Mouse (Mus musculus) c-Kit-positive CD71-negative TER-119-negative erythroid progenitor cells, embryonic 14.5 days (primary cell): ENCODE measurements around the gene Nmnat3.
A peak's percentile ranks its signal among the peaks of the same experiment; 100 is the strongest.

Experiments
- DNase-seq: peaks from one replicate; pipeline ENCODE4 v3.0.0-alpha.2; 2013; ENCODE audit warnings: low read depth

The Nmnat3 gene

DNA sequence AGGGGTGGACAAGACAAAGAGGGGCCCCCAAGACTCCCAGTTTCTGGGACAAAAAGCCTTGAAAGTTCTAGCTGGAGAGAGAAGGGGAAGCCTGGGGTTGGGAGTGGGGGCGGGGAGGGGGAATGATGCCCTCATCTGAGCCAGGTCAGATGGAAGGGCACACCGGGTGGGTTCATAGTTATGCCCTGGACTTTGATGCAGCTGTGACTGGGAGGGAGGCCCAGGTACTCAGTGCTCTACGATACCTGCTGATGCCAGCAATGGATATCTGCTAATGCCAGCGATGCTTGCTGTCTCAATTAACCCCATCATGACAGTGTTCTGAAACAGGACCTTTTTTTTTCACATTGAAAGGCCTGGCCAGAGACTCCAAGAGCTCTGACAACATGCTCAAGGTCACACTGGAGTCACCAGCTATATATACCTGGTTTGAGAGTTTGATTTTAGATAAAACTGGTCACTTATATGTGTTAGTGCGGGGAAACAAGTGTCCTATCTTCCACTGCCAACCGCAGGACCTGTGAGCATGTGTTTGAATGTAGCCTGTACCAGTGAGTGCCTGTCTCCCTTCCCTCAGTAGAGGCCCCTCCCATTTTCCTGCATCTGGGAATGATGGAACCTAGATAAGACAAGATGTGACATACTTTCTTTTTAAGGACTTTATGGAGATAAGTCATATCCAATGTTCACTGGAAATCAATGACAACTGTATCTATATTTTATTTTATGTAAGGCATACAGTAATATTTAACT is 25.6 kb downstream of the Nmnat3 start:
- DNase-seq: no peak

DNA sequence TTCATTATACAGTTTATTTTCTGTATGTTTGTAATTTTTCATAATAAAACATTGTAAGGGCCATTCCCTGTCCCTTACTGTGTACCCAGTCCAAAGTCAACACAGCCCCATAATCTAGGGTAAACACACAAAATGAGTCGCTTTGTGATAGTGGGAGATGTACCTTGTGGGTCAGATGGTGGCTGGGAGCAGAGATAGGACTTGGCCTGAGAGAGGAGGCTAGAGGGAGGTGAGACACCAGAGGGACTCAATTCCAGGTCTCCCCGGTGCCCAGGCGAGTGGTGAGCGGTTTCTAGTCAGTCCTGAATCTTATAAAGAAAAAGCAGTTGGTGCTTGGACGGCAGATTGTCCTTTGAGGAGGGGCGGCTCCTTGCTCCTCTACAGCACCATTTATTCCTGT is 26.4 kb downstream of the Nmnat3 start:
- DNase-seq: no peak

DNA sequence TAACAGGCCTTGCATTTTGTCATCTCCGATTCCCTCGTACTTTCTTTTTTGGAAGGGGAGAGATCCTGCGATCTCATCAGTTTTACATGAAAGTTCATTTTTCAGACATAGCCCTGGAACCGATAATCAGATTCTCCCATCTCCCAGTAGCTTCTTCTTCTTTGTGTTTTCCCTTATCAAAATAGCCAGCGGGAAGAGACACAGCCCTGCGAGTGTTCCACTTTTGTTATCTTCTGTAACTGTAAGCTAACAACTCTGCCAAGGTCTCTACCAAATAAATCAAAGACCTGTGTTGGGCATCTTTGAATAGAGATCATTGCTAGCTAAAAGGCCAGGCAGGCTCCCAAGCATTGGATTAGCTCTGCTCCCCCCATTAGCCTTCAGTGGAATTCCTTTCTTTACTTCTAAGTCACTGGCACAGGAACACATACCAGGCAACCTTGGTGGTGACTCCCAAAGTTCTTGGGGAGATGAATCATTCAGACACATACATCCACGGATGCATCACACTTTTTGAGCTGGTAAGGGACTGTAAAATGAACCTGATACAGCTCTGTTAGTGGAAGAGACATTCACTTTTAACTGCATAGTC is 26.9 kb downstream of the Nmnat3 start:
- no peak for DNase-seq

DNA sequence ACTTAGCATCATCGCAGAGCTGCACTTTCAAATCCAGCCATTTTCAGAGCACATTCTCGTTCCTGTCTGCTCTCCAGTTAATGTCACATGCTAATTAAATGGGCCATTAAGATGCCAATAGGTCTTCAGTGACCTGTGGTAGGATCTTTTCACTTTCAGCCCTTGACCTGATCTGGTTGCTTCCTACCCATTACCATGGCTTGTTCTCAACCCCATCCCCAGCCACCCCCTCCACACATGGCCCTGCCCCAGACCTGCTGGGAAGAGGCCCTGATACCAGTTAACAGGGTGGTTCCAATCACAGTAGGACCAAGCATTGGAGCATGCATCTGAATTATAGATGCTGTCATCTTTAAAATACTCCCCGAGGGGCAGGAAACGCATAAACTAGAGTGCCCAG is 30.7 kb downstream of the Nmnat3 start:
- no peak for DNase-seq

DNA sequence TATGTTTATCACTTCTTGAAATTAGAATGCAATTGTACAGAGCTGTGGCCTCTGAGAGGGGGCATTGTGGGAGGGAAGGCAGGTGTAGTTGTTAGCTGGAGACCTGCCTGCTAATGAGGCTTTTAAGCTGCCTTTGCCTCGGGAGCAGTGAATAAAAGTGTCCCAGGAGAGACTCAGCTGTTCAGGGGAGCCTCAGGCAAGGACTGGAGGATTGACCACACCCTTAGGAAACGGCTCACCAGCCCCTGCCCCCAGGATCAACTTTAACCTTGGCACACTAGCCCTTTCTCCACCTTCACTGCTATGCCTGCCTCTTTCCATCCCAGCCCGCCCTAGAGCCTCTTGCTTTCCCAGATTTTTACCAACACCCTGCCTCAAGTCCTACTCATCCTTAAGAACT is 31.6 kb downstream of the Nmnat3 start:
- no peak for DNase-seq

DNA sequence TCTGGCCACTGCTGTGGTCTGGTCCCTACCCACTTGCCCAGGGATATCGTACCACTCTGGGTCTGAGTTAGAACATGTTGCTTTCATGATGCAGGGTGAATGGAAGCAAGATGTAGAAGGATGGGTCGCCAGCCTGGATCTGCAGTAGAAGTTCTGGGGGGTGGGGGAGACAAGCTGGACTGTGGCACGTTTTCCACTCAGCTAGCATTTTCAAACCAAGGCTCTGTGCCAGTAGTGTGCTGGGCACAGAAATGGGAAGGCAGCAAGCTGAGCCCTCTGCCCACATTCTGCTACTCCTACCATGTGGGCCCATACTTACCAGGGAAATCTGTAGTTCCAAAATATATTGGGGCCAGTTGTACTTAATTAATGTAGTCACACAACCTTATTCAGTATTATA is 33.5 kb downstream of the Nmnat3 start:
- no peak for DNase-seq

DNA sequence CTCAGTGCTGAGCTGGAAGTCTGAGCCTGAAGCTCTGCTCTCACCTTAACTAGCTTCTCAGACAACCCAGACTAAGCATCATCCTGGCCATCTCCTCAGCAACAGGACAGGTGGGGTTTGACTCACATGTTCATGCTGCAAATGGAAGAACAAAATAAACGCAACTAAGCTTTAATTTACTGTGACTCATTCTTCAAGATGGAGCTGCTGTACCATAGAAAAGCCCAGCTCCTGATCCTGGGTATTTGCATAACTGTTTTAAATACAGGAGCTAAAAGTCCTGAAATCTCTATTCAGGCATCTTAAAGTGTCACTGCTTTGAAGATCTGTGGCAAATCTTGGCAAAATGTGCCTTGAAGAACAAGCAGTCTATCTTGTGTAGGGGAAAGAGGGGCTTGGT is 38.9 kb downstream of the Nmnat3 start:
- no peak for DNase-seq

DNA sequence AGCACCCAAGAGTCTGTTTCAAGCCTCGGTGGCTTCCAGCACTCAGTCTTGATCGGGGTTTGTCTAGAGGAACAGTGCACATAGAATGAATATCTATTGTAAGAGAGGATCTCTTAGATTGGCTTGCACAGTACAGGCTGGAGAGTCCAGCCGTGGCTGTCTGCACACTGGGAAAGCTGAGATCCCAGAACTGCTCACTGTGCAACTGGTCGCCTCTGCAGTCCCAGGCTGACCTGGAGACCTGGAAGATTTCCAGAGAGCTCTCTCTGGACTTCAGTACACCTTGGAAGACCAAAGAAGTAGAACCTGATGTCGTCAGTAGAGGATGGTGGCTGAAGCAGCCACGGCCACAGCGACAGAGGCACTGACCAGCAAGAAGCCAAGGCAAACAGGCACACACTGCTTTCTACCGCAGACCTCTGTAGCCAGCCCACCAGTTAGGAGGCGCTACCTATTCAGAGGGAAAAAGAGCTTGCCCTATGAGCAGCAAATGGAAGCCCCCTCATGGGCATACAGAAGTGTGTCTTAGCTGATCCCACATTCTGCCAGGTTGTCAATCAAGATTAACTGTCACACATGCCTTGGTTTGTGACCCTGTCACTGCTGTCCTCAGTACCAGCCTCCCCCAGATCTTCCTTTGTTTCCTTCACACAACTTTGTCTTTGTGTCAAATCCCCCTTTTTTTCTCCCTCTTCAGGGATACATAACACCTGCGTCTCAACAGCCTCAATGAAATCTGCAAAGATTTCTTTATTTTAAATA is 41.4 kb downstream of the Nmnat3 start:
- no peak for DNase-seq

DNA sequence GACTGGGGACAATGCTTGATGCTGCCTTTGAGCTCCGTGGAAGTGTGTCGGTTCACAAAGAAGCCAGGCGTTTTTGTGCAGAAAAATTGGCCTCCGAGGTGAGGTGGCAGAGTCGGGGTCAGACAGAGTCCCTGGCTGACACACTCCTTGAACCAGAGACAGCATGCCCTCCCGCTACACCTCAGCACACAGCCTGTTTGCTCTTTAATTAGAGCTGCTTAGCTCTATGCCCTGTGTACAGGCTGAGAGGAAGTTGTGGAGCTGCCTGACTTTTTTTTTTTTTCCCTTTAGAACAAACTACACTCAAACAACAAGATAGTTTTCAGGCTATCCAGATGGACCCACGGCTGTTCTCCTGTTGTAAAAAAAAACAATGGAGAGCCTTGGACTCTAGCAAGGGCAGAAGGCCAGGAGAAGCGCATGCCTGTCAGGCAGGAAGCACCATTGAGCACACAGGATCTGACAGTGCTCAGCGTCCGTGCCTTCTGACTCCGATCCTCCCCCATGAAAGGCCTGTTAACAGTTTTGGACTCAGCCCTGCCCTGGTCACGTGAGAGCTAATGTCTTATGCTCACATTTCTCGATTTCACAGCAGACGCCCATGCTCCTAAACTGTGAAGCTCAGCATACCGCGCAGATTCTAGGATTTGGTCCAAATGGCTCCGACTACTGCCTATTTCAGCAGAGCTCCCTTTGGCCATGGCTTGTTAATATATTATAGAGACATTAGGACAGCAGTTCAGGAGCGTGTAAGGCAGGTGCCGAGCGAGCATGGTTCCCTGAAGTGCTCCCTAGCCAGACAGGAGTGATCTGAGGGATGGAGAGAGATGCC is 42.3 kb downstream of the Nmnat3 start:
- no peak for DNase-seq

DNA sequence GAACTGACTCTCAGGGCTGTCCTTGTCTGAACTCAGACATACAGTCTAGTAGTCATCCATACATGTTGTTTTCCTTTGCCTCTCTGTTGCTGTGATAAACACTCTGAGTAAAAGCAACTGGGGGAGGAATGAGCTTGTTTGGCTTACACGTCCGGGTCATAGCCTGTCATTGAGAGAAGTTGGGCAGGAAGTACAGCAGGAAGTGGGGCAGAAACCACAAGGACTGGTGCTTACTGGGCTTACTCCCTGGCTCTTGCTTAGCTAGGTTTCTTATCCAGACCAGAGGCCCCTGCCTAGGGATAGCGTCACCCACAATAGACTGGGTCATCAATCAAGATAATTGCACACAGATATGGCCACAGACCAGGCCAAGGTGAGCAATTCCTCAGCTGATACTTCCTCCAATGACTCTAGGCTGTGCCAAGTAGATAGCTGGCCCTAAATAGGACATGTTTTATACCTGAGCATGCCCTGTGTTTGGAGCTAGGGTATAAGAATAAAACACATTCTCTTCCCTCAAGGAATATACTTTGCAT is 46.1 kb downstream of the Nmnat3 start:
- DNase-seq: peak; percentile 10

DNA sequence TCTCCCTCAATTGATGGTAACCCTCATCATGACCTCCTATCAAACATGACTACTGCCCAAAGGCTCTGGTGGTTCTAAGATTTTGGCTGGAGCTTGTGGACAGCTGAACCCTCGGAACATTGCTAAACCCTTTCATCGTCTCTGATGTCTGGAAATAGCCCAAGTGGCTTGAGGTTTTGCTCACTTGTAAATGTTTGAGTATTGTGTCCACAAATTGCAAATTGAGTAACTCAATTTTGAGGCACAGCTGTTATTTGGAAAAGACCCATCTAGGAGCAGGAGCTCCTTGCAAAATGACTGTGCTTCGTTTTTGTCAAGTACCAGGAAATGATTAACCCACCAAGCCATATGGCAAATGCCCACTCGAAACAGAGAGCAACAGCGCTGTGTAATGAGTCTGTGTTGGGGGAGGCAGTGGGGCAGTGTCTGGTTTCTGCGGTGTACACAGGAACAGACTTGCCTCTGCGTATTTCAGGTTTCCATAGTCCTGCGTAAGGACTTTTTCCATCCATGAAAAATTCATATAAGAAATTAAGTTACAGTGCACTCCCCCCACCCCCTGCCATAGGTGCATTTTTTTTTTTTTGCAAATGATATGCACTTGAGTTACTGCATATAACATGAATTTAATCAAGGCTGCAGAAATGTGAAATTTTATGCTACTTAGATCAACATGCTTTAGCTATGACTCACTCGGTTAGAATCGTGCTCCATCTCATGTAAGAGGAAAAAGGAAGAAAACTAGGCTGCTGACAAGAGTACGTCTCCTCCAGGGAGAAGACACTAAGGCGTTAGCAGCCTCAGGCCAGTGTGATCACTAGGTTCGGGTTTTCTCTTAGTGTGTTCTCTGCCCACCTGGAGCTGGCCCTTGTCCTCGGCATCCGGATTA is 50.9 kb downstream of the Nmnat3 start:
- DNase-seq: no peak

DNA sequence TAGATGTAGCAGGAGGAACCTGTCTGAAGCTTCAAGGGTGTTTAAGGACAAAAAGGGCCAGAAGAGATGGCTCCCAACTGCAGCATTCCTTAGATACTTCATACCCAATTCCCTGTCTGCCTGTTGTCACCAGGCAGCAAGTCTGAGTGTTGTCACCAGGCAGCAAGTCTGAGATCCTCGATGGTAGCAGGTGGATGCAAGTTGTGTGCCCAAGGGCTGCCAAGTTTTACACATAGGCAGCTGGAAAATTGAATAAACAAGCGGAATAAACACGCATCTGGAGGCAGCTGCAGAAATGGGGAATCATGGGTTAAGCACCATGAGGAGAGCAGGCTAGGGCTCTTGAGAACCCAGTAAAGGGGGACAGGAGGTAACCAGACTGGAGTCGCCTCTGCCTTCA is 52.7 kb downstream of the Nmnat3 start:
- no peak for DNase-seq

DNA sequence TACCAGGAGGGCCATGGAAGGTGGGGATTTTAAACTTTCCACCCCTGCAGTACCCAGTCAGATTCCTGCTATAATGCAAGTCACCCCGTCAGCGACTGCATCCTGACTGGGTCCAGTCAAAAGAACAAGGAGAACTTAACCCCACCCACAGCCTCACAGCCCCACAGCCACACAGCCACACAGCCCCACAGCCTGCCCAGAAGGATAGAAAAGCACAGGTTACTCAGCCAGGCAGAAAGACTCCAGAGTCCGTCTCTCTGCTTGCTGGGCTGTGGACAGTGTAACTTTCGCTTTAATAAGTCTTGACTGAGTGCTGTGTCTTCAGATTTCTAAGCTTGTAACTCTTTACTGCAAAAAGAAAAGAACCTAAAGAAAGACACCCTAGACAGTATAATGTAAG is 53.2 kb downstream of the Nmnat3 start:
- no peak for DNase-seq

DNA sequence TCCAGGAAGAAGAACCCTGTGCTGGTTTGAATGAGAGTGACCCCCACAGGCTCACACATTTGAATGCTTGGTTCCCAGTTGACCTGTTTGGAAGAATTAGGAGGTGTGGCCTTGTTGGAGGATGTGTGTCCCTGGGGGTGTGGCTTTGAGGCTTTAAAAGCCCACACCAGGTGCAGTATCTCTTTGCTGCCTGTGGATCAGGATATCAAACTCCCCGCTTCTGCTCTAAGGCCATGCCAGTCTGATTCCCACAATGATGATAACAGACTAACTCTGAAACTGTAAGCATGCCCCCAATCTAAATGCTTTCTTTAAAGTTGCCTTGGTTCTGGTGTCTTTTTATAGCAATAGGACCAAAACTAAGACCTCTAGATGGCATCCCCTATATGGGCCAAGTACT is 58.6 kb downstream of the Nmnat3 start:
- no peak for DNase-seq

DNA sequence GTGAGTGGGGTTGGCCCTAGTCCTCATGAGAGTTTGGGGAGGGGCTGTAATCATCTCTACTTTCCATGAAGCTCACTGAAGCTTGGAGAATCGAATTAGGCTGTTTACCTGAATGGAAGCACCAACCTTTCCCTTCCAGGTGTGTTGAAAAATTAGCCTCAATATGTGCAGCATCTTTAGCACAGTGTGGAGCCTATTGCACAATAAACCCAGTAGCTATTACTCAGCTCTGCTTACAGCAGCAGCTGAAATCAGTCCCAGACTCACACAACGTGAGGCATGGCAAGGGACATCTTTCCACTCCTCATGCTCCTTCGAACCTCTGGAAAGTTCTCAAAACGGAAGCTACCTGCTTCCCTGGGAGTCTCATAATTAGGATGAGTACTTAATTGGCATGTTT is 59.0 kb downstream of the Nmnat3 start:
- no peak for DNase-seq

DNA sequence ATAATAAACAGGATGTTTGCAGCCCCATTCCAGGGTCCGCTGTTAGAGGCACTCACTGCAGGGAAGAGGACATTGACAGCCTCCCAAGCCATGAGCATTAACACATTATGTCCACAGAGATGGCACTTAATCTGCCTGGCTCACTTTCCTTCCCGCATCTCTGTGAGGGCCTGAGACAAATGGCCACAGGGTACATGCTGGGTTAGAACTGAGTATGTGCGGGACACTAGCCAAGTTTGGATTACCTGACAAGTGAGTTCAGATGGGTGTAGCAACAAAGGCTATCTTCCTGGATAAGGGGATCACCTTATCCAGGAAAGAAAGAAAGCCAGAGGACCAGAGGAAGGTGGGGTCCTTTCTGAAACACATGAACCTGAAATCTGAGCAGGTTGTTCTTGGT is 59.8 kb downstream of the Nmnat3 start:
- DNase-seq: no peak

DNA sequence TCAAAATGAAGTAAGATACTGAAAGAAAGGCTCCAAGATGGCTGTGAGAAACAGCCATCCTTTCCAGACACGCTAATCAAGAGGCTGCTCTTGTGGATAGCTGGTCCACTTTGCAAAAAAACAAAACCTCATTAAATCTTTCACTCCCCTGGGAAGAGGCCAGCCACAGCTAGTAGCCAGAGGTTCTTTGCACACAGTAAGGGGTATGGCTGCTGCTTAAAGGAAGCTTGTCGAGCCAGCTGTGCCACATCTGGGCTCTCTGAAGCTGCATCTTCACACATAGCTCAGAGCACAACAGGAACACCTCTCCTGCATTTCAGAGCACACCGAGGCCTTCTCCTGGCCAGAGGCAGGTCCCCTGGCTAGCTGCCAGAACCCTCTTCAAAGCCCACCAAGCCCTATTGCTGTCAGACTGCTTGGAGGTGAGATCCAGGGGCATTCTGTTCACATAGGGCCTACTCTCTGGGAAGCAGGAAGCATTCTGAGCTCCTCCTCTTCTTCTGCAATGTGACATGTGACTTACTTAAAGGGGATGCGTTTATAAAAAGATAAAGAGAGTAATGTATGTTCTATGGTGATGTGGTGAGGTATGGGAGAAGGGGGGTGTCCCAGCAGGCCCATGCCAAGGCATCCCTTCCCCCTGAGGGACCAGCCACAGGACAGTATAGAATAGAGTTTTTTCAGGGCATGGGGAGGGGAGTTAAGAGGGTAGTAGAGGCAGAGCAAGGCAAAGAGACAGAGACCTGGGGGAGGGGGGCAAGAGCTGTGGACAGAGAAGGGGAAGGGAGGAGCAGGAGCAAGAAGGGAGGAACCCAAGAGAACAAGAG is 63.3 kb downstream of the Nmnat3 start:
- no peak for DNase-seq

DNA sequence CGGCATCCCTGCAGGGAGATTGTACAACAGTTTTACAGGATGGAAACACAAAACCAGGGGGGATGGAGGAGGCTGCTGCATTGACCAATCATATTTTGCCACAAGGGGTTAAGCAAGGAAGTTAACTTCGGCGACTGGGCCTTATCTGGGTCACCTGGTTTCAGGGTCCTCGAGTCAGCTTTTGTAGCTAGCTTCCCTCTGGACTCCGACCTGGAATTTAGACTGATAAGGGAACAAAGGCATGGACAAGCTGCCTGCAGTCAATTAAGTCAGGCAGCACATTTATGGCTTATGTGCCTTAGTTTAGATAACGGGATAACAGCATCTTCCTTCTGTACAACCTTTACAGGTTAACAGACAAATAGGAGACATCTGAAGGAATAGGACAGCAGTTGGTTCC is 65.1 kb downstream of the Nmnat3 start:
- DNase-seq: no peak

DNA sequence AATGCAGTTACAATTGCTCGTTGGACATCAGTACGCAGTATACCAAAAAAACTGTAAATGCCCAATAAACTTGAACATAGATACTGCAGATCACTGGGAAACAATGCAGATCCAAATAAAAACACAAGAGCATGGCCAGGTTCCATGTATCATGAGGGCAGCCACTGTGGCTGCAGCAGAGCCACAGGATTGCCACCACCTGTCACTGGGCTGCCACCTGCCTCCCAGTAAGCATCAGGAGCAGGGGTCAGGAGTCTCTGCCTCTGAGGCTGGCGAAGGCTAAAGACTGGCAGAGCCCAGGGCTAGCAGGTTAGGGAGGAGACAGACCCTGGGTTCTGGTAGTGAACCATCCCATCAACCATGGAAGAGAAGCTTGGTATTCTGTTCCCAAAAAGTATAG is 67.7 kb downstream of the Nmnat3 start:
- DNase-seq: no peak

DNA sequence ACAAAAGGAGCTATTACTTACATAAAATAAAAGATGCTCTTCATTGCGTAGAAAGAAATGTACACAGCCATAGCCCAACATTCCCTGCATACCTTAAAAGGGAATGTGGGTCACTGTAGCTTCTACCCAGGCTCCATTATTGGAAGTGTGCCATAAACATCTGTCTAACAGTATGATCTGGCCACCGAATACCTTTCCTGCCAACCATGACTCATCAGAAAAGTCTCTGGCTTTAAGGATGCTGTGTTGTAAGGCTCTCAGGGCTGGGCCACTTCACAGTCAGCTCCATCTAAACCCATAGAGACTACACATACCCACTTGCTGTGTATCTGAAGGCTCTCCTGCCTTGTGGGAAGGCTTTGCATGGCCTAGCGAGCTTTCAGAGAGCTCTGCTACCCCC is 73.8 kb downstream of the Nmnat3 start:
- no peak for DNase-seq
